Mouse (Mus musculus) thymus, adult 2 months (tissue): ENCODE data around the gene Slc9a3r1.

ENCODE experiments used
- CTCF ChIP-seq: fragments of 200-500 bp; IDR thresholded peaks from 2 replicates; pipeline ENCODE4 v1.5.1; 2012; ENCODE audit warnings: mild to moderate bottlenecking, control low read depth, low read length, moderate library complexity, borderline replicate concordance; ENCODE audit not compliant: control insufficient read depth, poor library complexity, insufficient read depth; ENCODE audit errors: extremely low read depth
- POLR2A ChIP-seq: fragments of 200-500 bp; IDR thresholded peaks from 2 replicates; pipeline ENCODE4 v1.6.1; 2012; ENCODE audit warnings: mild to moderate bottlenecking, low read length, control low read depth, moderate library complexity; ENCODE audit not compliant: control insufficient read depth, poor library complexity, insufficient read depth; ENCODE audit errors: extremely low read depth

GRCm38 (mm10) chr11:115160016-115160797, 2.9 kb upstream of the Slc9a3r1 start:
- no peak for TF ChIP-seq POLR2A
- TF ChIP-seq CTCF, result peak; percentile 77
